ENCODE assay signal across 15 mouse cellular contexts in genomic region chr12:106094827-106095226, GRCm38 (mm10).
"Had no signal": no experiment of that assay in that cellular context is flagged by ENCODE, and none has a peak within 500 bp of the region (broad histone marks: within the 10 kb centered on the region; RNA-seq: fewer than 3 reads in every experiment).

No protein-coding gene starts in this region.

- H3K4me1 ChIP-seq: midbrain, embryonic 10.5 days; neural tube, embryonic 13.5 days had no signal

- H3K9ac ChIP-seq: neural tube, embryonic 13.5 days had no signal

- ATAC-seq: inflammation-experienced regulatory T-cells, adult 6 months; intestine, postnatal 0 days had no signal

- DNase-seq: kidney, adult 8-10 months; kidney, postnatal 25 days; lung, adult 2 months; lung, postnatal 36 days; midbrain, embryonic 14.5 days; retina, postnatal 1 day; right cerebral cortex, postnatal 4 days; thymus, adult 18-20 months; thymus, postnatal 14 days had no signal

- H3K27ac ChIP-seq: left cerebral cortex, adult 2 months; midbrain, embryonic 10.5 days; neural tube, embryonic 13.5 days had no signal

- H3K36me3 ChIP-seq: neural tube, embryonic 13.5 days had no signal

- H3K4me3 ChIP-seq: left cerebral cortex, adult 2 months; midbrain, embryonic 10.5 days; myocyte; neural tube, embryonic 13.5 days had no signal

- H3K27me3 ChIP-seq: neural tube, embryonic 13.5 days had no signal

- H3K4me2 ChIP-seq: neural tube, embryonic 13.5 days had no signal
